Mouse (Mus musculus) C3H10T1/2 (cell line): Measurements from ENCODE around the gene Izumo2. TPM values are rescaled to one million over a fixed set of nuclear protein-coding genes. Genes with fewer than 3 reads are reported as not detected.

ENCODE experiments used
- polyA plus RNA-seq, 2 experiments: library from polyadenylated mRNA; unstranded; fragments of >200 nt; fragmentation: generic; extraction: Trizol; gene quantifications; one replicate each; pipeline ENCODE4 v1.2.1; 2012; ENCODE audit warnings: missing spikeins in 2 of 2

The Izumo2 gene
- polyA plus RNA-seq = not detected

DNA sequence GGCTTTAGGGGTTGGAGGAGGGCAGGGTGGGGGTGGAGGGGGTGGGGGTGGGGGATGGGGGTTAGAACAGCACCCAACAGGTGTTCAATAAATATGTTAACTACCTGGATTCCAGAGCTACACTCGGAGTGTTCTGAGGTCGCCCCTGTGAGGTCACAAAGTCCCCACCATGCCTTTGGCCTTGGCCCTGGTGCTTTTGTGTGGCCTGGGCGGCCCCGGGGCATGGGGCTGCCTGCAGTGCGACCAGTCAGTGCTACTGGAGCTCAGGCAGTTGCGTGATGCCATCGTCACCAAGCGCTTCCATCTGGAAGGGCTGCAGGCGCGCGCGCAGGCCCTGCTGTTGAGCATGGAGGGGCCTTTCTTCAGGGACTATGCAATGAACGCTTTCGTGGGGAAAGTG is at the start of gene Izumo2:
Gene Izumo2 (plus strand): TSS at position 169 of the 400 bp plus-strand sequence.

DNA sequence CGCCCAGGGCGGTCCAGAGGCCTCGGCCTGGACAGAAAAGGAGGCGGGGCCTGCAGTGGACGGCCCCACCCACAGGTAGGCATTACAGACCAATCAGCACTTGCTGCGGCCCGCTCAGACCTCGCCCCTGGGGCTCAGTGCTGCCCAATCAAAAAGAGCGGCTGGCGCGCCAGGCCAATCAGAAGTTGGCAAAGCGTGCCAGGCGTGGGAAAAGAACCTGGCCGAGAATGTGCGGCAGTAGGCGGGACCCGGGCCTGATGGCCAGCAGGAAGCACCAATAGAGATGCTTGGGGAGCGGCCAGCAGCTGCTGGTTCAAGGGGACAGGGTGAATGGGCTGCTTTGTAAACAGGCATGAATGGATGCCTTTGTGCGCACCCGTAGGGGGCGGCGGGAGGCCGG is 37.7 kb upstream of the Izumo2 start, which contains the start of gene Myh14:
Gene Myh14 (minus strand): TSS at position 41 of the 400 bp plus-strand sequence.

DNA sequence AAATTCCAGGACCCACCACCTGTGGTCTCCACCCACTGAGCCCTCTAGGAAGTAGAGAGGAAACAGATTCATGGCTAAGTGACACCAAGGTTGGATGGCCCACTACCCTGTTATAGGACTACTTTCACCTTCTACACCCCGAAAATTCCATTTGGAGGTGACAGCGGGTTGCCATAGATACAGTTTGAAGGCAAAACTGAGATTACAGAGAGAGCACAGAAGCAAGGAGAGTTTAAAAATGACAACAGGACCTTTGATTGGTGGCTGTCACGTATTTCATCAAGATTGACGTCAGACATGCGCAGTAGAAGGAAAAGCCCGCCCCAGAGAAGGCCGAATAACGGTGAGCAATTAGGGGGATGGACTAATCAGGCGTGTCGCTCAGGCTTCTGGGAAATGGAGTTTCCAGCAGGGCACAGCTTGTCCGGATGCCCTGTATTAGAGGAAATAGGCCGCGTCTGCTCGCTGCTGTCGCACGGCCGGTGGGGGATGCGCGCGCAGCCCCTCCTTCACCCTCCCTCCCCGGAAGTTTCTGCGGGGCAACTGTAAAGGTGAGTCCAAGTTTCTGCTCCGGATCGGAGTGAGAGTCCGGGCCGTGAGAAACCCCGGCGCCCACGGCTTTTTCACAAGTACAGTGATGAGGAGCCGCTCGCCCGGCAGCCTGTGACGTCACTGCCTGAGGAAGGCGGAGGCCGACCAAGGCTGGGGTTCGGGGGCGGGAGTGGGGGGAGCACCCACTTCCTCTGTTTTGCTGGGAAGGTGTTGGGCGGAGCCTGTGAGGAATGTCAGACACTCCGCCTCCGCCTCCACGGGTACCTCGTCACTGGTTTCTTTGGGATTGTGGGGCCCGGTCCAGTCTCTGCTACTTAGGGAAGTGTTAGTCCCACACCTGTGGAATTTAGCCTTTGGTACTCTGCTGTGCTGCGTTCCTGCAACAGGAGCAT is 39.8 kb downstream of the Izumo2 start, which contains the start of gene Vrk3:
Gene Vrk3 (plus strand): TSS at position 313 of the 944 bp plus-strand sequence.

DNA sequence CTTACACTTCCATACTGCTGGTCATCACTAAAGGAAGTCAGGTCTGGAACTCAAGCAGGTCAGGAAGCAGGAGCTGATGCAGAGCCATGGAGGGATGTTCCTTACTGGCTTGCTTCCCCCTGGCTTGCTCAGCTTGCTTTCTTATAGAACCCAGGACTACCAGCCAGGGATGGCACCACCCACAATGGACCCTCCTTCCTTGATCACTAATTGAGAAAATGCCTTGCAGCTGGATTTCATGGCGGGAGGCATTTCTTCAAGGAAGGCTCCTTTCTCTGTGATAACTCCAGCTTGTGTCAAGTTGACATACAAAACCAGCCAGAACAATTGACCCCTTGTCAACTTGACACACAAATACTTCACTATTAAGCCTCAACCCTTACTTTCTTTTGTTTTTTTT is 42.4 kb downstream of the Izumo2 start, which contains the start of gene Zfp473:
Gene Zfp473 (minus strand): TSS at position 101 of the 400 bp plus-strand sequence.

Other genes starting within 250 kb of the Izumo2 start
- gene Aspdh, start 243.4 kb upstream of the Izumo2 start, polyA plus RNA-seq = not detected
- 100 to 1,000 TPM; 107 to 119 TPM for gene Josd2, start 240.8 kb upstream of the Izumo2 start, polyA plus RNA-seq
- 100 to 1,000 TPM in 1 of 2 experiments, 10 to 100 TPM in 1; 94.2 to 161 TPM for gene Emc10, start 212.2 kb upstream of the Izumo2 start, polyA plus RNA-seq
- 1 to 10 TPM; 2.9 to 7.9 TPM for gene Fam71e1, start 212.2 kb upstream of the Izumo2 start, polyA plus RNA-seq
- gene Mybpc2, start 184.1 kb upstream of the Izumo2 start, polyA plus RNA-seq = under 1 TPM in 1 of 2 experiments, not detected in 1; 0.07 TPM
- under 1 TPM in 1 of 2 experiments, not detected in 1; 0.83 TPM for gene Spib, start 176.7 kb upstream of the Izumo2 start, polyA plus RNA-seq
- gene Pold1, start 159.9 kb upstream of the Izumo2 start, polyA plus RNA-seq = 100 to 1,000 TPM in 1 of 2 experiments, 10 to 100 TPM in 1; 32.0 to 112 TPM
- gene Nr1h2, start 154.8 kb upstream of the Izumo2 start, polyA plus RNA-seq = 100 to 1,000 TPM in 1 of 2 experiments, 10 to 100 TPM in 1; 64.4 to 108 TPM
- under 1 TPM; 0.05 to 0.11 TPM for gene Napsa, start 136.4 kb upstream of the Izumo2 start, polyA plus RNA-seq
- gene Kcnc3, start 118.1 kb upstream of the Izumo2 start, polyA plus RNA-seq = under 1 TPM in 1 of 2 experiments, not detected in 1; 0.01 TPM
- under 1 TPM in 1 of 2 experiments, not detected in 1; 0.02 TPM for gene Myh14, start 37.9 kb upstream of the Izumo2 start, polyA plus RNA-seq
- gene Vrk3, start 39.7 kb downstream of the Izumo2 start, polyA plus RNA-seq = 10 to 100 TPM; 18.9 to 34.2 TPM
- under 1 TPM; 0.05 to 0.45 TPM for gene Zfp473, start 42.3 kb downstream of the Izumo2 start, polyA plus RNA-seq
- gene Nup62, start 107.3 kb downstream of the Izumo2 start, polyA plus RNA-seq = 10 to 100 TPM; 38.6 to 53.4 TPM
- 1 to 10 TPM in 1 of 2 experiments, under 1 TPM in 1; 0.55 to 3.7 TPM for gene Il4i1, start 107.6 kb downstream of the Izumo2 start, polyA plus RNA-seq
- gene Atf5, start 107.9 kb downstream of the Izumo2 start, polyA plus RNA-seq = 100 to 1,000 TPM; 139 to 293 TPM
- 100 to 1,000 TPM; 148 to 208 TPM for gene Akt1s1, start 140.2 kb downstream of the Izumo2 start, polyA plus RNA-seq
- 10 to 100 TPM; 52.9 to 61.3 TPM for gene Tbc1d17, start 140.3 kb downstream of the Izumo2 start, polyA plus RNA-seq
- gene Pnkp, start 148.4 kb downstream of the Izumo2 start, polyA plus RNA-seq = 10 to 100 TPM; 26.9 to 30.8 TPM
- 100 to 1,000 TPM; 265 to 602 TPM for gene Ptov1, start 161.0 kb downstream of the Izumo2 start, polyA plus RNA-seq
- gene Med25, start 184.0 kb downstream of the Izumo2 start, polyA plus RNA-seq = 10 to 100 TPM; 52.4 to 67.0 TPM
- 10 to 100 TPM; 12.7 to 23.2 TPM for gene Fuz, start 187.3 kb downstream of the Izumo2 start, polyA plus RNA-seq
- 10 to 100 TPM; 68.5 to 88.3 TPM for gene Ap2a1, start 220.8 kb downstream of the Izumo2 start, polyA plus RNA-seq
- gene Tsks, start 234.5 kb downstream of the Izumo2 start, polyA plus RNA-seq = under 1 TPM in 1 of 2 experiments, not detected in 1; 0.28 TPM